Mouse (Mus musculus): Measurements from ENCODE around the gene Fbxo34.

DNA sequence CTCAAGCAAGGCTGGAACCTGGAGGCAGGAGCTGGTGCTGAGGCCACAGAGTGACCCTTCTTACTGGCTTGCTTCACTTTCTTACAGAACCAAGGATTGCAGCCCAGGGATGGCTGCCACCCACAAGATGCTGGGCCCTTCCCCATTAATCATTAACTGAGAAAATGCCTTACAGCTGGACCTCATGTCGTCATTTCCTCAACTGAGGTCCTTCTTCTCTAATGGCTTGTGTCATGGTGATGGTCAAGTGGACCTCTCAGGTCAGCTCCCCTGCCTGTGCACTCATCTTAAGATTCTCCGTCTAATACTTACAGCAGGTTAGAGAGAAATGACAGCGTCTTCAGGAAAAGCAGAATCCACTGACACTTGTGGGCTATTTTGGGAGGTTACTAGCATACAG lies 32.9 kb upstream of the Fbxo34 start:
- TF ChIP-seq POLR2A (IDR thresholded peaks at IDR 0.05; ENCODE audit: low read depth, low read length) (no peak), CTCF (IDR thresholded peaks at IDR 0.05; ENCODE audit: extremely low read depth, insufficient read length, insufficient replicate concordance, low read depth, low read length) (no peak)

All from small intestine, adult 2 months (tissue).